Mouse (Mus musculus): ENCODE data around the gene Ptpn18.

The Ptpn18 gene

GRCm38 (mm10) chr1:34465445-34465844 is 5.9 kb downstream of the Ptpn18 start:
- no peak for DNase-seq (ENCODE audit: low spot score in 2 of 2)

DNA sequence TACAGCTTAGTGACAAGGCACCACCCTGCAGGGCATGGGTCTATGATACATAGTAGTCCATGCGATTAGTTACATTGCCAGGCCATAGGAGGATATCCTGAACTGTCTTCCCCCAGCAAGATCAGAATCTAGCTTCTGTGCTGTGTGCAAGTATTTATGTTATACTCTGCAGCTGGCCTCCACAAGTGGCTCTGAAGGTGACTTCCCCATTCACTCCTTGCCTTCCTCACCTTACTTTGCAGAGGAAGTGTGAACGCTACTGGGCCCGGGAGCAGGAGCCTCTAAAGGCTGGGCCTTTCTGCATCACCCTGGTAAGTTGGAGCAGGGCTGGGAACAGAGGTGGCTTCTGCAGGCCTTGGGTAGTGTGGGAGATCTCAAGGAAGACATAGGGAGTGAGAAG is 8.5 kb downstream of the Ptpn18 start:
- DNase-seq (ENCODE audit: low spot score in 2 of 2), result no peak

GRCm38 (mm10) chr1:34468500-34468899 is 8.9 kb downstream of the Ptpn18 start:
- no peak for DNase-seq (ENCODE audit: low spot score in 2 of 2)

GRCm38 (mm10) chr1:34469801-34470200 is 10.2 kb downstream of the Ptpn18 start:
- DNase-seq (ENCODE audit: low spot score in 2 of 2), result no peak

GRCm38 (mm10) chr1:34472427-34473300 is 13.1 kb downstream of the Ptpn18 start:
- no peak for DNase-seq (ENCODE audit: low spot score in 2 of 2)

DNA sequence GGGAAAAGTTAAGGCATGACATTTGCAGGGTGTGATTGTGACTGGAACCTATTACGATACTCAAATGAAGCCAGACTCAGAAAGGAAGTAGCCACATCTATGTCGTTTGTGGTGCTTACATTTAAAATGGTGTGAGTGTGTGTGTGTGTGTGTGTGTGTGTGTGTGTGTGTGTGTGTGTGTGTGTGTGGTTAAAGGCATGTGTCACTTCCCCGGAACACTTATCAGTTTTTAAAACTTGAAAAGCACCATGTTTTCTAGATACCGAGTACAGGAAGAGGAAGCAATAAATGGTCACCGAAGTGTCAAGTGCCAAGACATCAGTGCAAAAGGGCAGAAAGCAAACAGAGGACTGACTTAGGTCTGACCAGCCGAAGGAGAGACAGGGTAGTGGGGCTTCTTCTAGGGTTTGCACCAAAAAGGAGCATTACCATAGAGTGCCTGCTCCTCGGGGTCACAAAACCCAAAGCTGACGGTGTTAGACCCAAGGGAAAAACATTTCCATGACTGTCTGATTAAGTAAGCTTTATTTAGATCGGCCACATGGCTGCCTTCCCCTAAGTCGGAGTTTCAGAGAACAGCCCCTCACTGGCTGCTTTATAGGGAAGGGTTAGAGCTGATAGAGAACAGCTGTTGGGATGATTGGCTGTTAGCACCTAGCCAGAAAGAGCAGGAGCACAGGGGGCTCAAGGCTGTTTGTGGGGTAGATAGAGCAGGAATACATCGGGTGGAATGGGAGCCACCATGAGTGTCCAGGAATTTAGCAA is 19.5 kb downstream of the Ptpn18 start:
- no peak for DNase-seq (ENCODE audit: low spot score in 2 of 2)

- DNase-seq (ENCODE audit: low spot score in 2 of 2), result no peak
Measured at GRCm38 (mm10) chr1:34480801-34481200, 21.2 kb downstream of the Ptpn18 start.

DNA sequence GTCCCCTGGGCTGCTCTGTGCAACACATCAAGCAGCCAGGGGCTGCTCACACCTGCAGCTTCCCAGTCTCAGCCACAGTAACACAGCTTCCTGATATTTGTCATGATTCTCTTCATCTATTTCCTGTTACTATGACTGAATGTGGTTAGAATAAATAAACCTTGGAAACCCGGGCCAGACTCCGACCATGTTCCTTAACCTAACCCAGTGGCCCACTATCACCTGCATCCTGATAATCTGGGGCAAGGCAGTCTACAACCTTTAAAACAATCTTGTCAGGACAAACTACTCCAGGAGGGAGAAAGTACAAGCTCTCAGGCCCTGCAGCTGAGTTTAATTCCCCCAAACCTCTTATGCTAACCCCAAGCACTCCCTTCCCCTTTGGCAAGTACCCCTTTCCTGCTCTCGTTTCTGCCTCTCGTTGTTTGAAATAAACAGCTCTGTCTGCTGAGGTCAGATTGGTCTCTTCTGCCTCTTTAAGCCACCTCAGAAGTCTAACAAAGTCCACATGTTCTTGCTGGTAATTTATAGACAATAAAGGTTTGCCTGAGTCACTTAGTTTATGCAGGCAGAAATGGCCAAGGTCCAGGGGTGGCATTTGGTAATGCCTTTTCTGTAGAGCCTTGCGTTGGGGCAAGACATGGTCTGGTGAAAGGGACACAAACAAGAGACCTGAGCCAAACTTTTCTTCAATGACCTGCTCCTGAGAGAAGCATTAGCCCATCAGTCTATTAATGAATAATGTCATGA is 22.5 kb downstream of the Ptpn18 start:
- no peak for DNase-seq (ENCODE audit: low spot score in 2 of 2)

DNA sequence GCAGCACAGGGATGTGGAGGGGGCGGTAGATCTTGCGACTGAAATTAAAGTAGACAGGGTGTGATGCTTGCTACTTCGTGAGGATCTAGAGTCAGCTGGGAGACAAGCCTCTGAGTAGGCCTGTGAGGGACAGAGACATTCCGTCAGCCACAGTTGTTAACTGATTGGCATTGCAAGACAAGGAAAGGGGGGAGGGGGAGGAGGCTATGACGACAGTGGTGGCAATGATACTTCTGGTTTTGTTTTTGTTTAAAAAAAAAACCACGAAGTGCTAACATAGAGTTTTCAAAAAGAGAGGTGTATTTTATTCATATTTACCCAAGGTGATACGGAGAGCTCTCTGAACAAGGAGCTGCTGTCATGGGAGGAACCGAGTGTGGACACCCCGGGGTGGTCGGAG is 24.9 kb downstream of the Ptpn18 start:
- DNase-seq (ENCODE audit: low spot score in 2 of 2), result no peak

GRCm38 (mm10) chr1:34485461-34486188 is 26.1 kb downstream of the Ptpn18 start:
- DNase-seq (ENCODE audit: low spot score in 2 of 2), result peak; percentile 51 to 65

GRCm38 (mm10) chr1:34487383-34487782 is 27.8 kb downstream of the Ptpn18 start:
- DNase-seq (ENCODE audit: low spot score in 2 of 2), result no peak

DNA sequence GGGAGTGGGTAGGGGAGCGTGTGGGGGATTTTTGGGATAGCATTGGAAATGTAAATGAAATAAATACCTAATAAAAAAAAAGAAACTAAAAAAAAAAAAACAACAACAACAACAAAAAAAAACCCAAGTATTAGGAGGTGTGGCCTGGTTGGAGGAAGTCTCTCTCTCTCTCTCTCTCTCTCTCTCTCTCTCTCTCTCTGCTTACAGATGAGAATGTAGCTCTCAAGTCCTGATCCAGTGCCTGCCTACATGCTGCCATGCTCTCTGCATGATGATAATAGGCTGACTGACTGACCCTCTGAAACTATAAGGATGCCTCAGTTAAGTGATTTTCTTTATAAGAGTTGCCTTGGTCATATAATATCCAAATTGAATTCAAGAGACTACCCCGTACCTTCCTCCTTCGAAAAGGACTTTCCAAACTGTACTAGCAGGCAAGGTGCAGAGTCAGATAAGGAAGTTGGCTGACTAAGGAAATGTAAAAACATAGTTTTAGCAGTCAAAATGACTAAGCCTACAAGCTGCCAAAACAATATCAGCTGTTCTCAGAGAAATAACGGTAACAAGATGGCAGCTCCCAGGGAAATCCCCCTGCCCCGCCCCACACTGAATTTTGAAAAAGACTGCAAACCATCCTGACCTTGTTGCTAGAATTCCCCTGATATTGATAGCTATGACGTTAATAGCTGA is 30.4 kb downstream of the Ptpn18 start:
- DNase-seq (ENCODE audit: low spot score in 2 of 2), result no peak

DNA sequence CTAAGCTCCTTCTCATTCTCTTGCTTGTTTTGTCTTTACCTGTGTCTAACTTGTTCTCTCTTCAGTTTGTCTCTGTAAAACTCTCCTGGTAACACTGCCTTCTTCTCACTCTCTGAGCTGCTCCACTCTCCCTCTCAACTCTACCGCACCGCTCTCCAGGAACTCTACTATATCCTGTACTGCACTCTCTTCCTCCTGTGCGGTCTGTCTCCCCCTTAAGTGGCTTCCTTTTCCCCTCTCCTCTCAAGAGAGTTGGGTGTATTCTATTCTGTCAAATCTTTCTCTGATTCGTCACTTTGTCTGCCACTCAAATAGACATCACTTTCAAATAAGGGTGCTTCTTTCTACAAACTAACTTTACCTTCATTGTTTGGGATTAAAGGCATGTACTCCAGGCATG is 31.9 kb downstream of the Ptpn18 start:
- DNase-seq (ENCODE audit: low spot score in 2 of 2), result no peak

- DNase-seq (ENCODE audit: low spot score in 2 of 2), result no peak
Measured at GRCm38 (mm10) chr1:34502991-34503390, 43.4 kb downstream of the Ptpn18 start.

GRCm38 (mm10) chr1:34505307-34505706 is 45.7 kb downstream of the Ptpn18 start:
- DNase-seq (ENCODE audit: low spot score in 2 of 2), result no peak

GRCm38 (mm10) chr1:34505970-34506551 is 46.5 kb downstream of the Ptpn18 start:
- no peak for DNase-seq (ENCODE audit: low spot score in 2 of 2)

GRCm38 (mm10) chr1:34507986-34508385 is 48.4 kb downstream of the Ptpn18 start:
- DNase-seq (ENCODE audit: low spot score in 2 of 2), result no peak

- DNase-seq (ENCODE audit: low spot score in 2 of 2), result no peak
Measured at GRCm38 (mm10) chr1:34510575-34510981, 51.0 kb downstream of the Ptpn18 start.

GRCm38 (mm10) chr1:34511027-34511426 is 51.5 kb downstream of the Ptpn18 start:
- DNase-seq (ENCODE audit: low spot score in 2 of 2), result peak; percentile 21 to 28

DNA sequence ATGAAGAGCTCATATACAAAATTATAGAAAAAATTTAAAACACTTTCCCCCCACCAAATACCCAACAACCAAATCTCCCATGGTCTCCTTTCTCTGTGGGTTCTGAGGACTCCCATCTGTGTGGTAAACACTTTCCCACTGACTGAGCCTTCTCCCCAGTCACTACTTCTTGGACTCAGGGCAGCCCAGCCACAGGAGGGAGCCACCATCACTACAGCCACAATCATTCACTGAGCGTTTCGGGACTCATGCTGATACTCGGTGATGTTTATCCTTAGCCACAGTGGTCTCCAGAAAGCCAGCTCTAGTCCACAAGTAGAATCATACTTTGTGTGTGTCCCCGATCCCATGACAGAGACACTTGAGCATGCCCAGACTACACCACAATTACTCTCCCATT is 53.5 kb downstream of the Ptpn18 start:
- no peak for DNase-seq (ENCODE audit: low spot score in 2 of 2)

GRCm38 (mm10) chr1:34516595-34516994 is 57.0 kb downstream of the Ptpn18 start:
- no peak for DNase-seq (ENCODE audit: low spot score in 2 of 2)
